Mouse (Mus musculus) C2C12 (cell line): ENCODE results near the gene Tshr. TPM values are rescaled to one million over a fixed set of nuclear protein-coding genes. Genes with fewer than 3 reads are reported as not detected.

Experiments
- H3K27me3 ChIP-seq: one replicate; pipeline ENCODE4 v1.6.1; 2011; ENCODE audit not compliant: control insufficient read depth, insufficient read depth, insufficient read length
- H3K36me3 ChIP-seq: one replicate; pipeline ENCODE4 v1.6.1; 2011; ENCODE audit not compliant: control insufficient read depth, insufficient read depth
- H3K4me3 ChIP-seq: one replicate; pipeline ENCODE4 v1.5.1; 2011; ENCODE audit warnings: mild to moderate bottlenecking, control low read depth; ENCODE audit not compliant: poor library complexity, insufficient read depth, severe bottlenecking
- H3K79me2 ChIP-seq: one replicate; pipeline ENCODE4 v1.6.1; 2011; ENCODE audit not compliant: control insufficient read depth, insufficient read depth
- H3K79me3 ChIP-seq: one replicate; pipeline ENCODE4 v1.6.1; 2011; ENCODE audit warnings: low read depth, control low read depth
- H3ac ChIP-seq: one replicate; pipeline ENCODE3; 2011; ENCODE audit warnings: low read depth; ENCODE audit not compliant: control insufficient read depth, insufficient read length
- CEBPB ChIP-seq: IDR thresholded peaks from one replicate; pipeline ENCODE4 v1.6.1; 2011; ENCODE audit warnings: low read depth, mild to moderate bottlenecking, control low read depth, moderate library complexity
- CTCF ChIP-seq: IDR thresholded peaks from one replicate; pipeline ENCODE4 v1.5.1; 2011; ENCODE audit not compliant: control insufficient read depth, insufficient read depth, insufficient read length
- FOSL1 ChIP-seq: IDR thresholded peaks from one replicate; pipeline ENCODE4 v1.8.0; 2011; ENCODE audit warnings: mild to moderate bottlenecking, low read length; ENCODE audit not compliant: poor library complexity, insufficient read depth, severe bottlenecking
- MAX ChIP-seq: IDR thresholded peaks from one replicate; pipeline ENCODE4 v1.6.1; 2011; ENCODE audit warnings: mild to moderate bottlenecking, control low read depth
- MYOD1 ChIP-seq: IDR thresholded peaks from one replicate; pipeline ENCODE4 v1.6.1; 2011; ENCODE audit warnings: low read depth; ENCODE audit not compliant: control insufficient read depth, insufficient read length
- MYOG ChIP-seq: IDR thresholded peaks from one replicate; pipeline ENCODE4 v1.6.1; 2011; ENCODE audit not compliant: control insufficient read depth, insufficient read length; ENCODE audit errors: extremely low read depth
- USF1 ChIP-seq: IDR thresholded peaks from one replicate; pipeline ENCODE4 v1.6.1; 2011; ENCODE audit warnings: low read depth, mild to moderate bottlenecking, control low read depth, moderate library complexity
- polyA plus RNA-seq: library from polyadenylated mRNA; unstranded; fragments of >200 nt; fragmentation: generic; extraction: Trizol; gene quantifications from one replicate; pipeline ENCODE4 v1.2.1, GENCODE M21; 2012; ENCODE audit warnings: missing spikeins

The Tshr gene
- polyA plus RNA-seq, 1 experiment = not detected

DNA sequence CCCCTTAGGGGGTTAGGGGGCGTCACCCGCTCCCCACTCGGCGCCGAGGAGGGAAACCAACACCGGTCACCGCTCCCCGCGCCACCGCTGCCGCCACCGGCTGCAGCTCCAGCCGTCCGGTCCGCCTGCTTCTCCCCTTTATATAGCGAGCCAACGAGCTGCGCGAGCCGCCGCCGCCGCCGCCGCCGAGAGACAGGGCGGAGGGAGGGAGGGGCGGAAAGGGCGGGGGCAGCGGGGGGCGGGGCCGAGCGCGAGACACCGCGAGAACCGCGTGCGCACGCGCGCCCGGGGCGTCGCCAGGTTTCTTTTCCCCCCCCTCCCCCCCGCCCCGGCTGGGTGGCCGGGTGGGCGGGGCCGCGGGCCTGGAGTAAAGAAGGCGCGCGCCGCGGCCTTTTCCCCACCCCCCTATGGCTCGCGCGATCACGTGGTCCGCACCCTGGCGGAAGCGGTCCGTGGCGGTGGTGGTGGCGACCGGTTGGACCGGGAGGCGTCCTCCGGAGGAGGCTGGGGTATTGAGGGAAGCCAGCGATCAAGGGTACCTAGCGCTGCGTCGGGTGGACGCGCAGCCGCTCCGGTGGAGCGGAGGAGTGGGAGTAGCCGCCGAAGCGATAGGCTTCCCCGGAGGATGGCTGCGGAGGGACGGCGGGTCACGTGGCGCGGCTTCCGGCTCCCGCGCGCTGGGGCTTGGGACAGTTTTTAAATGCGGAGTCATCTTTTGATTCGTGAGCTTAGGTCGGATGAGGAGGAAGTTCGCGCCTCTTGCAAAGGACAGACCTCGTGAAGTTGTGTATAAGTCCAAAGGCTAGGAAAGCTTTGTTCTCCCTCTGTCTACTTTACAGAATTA is 205.7 kb downstream of the Tshr start, which contains the start of gene Gtf2a1:
TSS of gene Gtf2a1 (minus strand) at position 641 of the 844 bp plus-strand sequence.
- H3K4me3 ChIP-seq = peak within 1 kb of the TSS; percentile 55
- H3K79me3 ChIP-seq = peaks cover 20% of the 10 kb centered on the region
- H3K27me3 ChIP-seq = no peaks in the 10 kb centered on the region
- H3K36me3 ChIP-seq = peaks cover 1% of the 10 kb centered on the region
- TF ChIP-seq MAX (peak; percentile 29), FOSL1 (no peak), USF1 (peak; percentile 85)
- peak within 1 kb of the TSS; percentile 96 for H3ac ChIP-seq
- peaks cover 44% of the 10 kb centered on the region for H3K79me2 ChIP-seq

DNA sequence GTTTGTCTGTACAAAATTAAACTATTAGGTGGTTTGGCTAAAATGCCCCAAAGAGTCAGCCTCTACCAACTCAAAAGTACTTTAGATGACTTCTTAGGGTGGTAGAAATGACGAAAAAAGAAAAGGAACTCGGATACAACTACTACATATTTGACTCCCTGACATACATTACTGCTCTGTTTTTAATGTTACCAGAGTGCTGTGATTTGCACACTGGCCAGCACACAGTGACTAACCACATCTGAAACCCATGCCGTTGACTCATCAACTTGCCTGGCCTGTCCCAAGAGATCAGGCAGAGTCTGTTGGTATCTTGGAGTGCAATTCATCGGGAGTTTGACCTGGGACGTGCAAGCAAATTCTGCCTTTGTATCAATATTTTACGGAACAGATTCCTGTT is 206.4 kb downstream of the Tshr start:
- Histone ChIP-seq H3K36me3 (no peaks in the 10 kb centered on the region), H3K4me3 (peak overlapping the region; percentile 53), H3K27me3 (no peaks in the 10 kb centered on the region), H3K79me2 (peaks cover 38% of the 10 kb centered on the region), H3ac (peak overlapping the region; percentile 73), H3K79me3 (peaks cover 18% of the 10 kb centered on the region)
- TF ChIP-seq CEBPB (peak; percentile 8), MAX (no peak), MYOD1 (no peak), MYOG (no peak), USF1 (no peak), FOSL1 (peak; percentile 76), CTCF (no peak)

DNA sequence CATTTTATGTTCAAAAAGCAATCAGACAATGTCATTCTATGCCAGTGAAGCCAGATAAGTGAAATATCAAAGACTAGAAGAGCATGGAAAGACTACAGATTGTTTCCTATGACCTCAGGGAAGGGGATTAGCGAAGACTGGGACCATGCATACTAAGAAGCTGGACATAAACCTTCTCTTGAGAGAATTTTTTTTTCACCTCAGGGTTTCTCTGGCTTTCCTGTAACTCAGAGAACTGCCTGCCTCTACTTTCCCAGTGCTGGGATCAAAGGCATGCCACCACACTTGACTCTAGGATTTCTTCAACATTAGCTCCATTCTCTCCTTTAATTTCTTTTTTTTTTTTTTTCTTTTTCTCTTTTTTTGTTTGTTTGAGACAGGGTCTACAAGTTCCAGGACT is 206.8 kb downstream of the Tshr start:
- no peaks in the 10 kb centered on the region for H3K36me3 ChIP-seq
- TF ChIP-seq CEBPB (no peak), FOSL1 (no peak), USF1 (no peak), CTCF (no peak), MYOD1 (no peak), MYOG (no peak)
- H3K27me3 ChIP-seq = no peaks in the 10 kb centered on the region
- peaks cover 18% of the 10 kb centered on the region for H3K79me3 ChIP-seq
- H3ac ChIP-seq = no peak overlapping the region
- H3K4me3 ChIP-seq = no peak overlapping the region
- peaks cover 33% of the 10 kb centered on the region for H3K79me2 ChIP-seq

DNA sequence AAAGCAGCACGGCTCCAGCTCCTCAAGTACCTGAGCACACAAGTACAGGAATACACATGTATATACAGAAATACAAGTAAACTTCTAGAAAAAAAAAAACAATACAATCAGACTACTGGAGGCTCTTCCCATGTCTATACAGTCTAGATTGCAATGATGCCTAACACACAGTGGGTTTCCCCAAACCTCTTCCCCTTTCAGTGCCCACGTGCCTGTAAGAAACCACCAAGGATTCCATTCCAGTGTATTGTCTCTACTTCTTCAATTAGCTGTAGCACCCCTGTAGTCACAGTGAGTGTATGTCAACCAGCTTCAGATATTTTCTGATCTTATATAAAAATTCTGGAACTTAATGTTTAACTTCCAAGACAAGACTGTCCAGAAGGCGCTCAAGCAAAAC is 207.8 kb downstream of the Tshr start:
- Histone ChIP-seq H3K79me2 (peaks cover 24% of the 10 kb centered on the region), H3K79me3 (peaks cover 12% of the 10 kb centered on the region), H3K4me3 (no peak overlapping the region), H3K36me3 (no peaks in the 10 kb centered on the region), H3K27me3 (no peaks in the 10 kb centered on the region), H3ac (no peak overlapping the region)
- TF ChIP-seq CTCF (no peak), MAX (no peak), USF1 (no peak), MYOD1 (no peak), FOSL1 (no peak), CEBPB (no peak), MYOG (no peak)

Other genes with a start within 250 kb of the Tshr start
- 5.4 TPM for gene Cep128, start 154 bp upstream of the Tshr start, polyA plus RNA-seq
- 5.1 TPM for gene Gtf2a1, start 205.9 kb downstream of the Tshr start, polyA plus RNA-seq